Mouse (Mus musculus): ENCODE results near the gene Hist2h2aa2.

Hist2h2aa2 gene

DNA sequence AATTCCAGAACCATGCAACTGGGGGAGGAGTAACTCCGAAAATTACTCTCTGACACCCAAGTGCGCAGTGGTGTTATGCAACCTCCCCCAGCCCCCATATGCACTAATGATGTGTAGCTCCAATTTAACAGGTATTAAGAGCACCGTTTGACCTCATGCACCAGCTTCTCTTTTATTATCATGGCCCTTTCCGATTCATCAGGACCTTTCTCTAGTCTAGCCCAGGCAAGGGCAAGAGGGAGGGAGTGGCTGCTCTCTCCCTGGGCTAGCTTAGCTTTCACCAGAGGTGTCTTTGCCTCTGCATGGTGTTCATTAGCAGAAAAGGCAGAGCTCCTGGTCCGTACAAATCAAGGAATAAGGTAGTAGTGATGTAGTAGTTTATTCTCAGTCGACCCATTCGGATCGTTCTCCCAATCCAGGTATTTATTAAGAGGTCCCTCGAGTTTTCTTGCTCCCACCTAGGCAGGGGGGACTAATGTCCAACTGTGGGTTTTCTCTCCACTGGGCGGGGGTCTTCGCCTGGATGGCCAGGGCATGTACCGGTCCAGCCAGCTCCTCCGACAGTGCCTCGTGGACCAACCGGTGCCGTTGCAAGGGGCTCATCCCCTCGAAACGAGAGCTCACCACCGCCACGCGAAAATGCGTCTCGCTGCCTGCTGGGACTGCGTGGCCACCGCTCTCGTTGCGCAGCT is 43.5 kb downstream of the Hist2h2aa2 start:
- peak in 1 of 2 experiments; percentile 40 for DNase-seq

DNA sequence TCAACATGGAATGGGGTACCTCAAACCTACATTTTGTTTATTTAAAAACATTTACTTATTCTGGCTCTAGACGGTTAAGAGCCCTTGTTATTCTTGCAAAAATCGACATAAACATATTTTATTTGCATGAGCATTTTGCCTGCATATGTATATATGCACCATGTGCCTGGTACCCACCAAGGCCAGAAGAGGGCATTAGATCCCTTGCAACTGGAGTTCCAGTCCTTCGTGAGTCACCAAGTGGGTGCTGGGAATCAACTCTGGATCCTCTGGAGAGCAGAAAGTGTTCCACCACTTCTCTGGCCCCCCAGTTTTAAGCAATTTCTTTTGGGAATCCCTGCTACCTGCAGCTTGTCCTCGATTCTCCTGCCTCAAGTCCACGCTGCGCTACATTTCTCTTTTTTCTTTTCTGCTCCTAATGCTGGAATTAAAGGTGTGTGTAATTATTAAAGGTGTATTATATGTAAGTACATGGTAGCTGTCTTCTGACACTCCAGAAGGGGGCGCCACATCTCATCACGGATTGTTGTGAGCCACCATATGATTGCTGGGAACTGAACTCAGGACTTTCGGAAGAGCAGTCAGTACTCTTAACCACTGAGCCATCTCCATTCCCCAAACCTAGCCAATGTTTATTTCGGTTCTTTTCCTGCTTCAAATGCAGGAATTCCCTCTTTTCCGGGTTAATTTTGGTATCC is 44.3 kb downstream of the Hist2h2aa2 start:
- DNase-seq, result no peak

- no peak for DNase-seq
Observed at GRCm38 (mm10) chr3:96194966-96195365, 45.1 kb downstream of the Hist2h2aa2 start.

- no peak for DNase-seq
Observed at GRCm38 (mm10) chr3:96192977-96193376, 47.1 kb downstream of the Hist2h2aa2 start.
